Mouse (Mus musculus): ENCODE measurements at regions not wholly inside any gene's neighbourhood (a gene's known extent, or its start where the extent isn't known, plus 50 kb on each side); places are given as distances from the start of the nearest gene placed in this dataset.

- TF ChIP-seq CTCF (IDR thresholded peaks at IDR 0.05; ENCODE audit: extremely low read depth, insufficient read depth, low read length) (no peak), POLR2A (IDR thresholded peaks at IDR 0.05; ENCODE audit: extremely low read depth, insufficient read depth, low read length) (no peak)
Observed at GRCm38 (mm10) chr8:127908436-127908835, 450.0 kb upstream of the Nrp1 start.

All from cortical plate, adult 2 months (tissue).